9 mouse cellular contexts compared by ENCODE assay signal in the genomic region with DNA sequence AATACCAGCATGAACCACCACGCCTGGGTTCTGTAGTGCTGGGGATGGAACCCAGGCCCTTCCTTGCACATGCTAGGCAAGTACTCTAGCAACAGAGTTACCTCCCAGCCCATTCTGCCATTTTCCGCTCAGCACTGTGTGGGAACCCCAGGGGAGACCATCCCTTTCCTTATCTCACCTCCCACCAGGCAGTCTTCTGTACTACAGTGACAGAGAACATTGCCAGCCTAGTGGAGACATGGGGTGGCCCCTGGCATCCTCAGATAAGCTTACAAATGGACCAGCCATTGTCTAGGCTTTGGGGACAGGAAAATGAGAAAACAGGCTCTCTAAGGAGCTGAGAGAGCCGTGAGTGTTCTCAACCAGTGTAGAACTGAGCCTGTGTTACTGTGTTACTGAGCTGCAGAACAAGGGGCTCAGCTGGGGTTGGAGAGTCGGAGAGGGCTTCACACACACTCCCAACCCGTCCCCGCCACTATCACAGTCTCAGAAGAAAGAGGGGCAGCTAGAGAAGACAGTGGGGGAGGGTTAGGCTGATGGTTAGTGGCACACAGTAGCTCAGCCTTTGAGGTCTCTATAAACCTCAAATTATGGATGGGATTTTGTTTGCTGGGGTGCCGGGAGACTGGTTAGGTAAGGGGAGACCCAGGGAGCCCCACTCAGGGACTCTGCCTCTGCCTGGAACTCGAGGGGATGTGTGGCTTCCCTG.
A peak's percentile ranks its signal among the peaks of the same experiment; 100 is the strongest.
DNase-seq lines count a peak whose midpoint lies in the region; ATAC-seq and TF ChIP-seq lines count a peak whose summit lies in the region.
"Had no signal": no experiment of that assay in that cellular context is flagged by ENCODE, and none has a peak within 500 bp of the region (broad histone marks: within the 10 kb centered on the region; RNA-seq: fewer than 3 reads in every experiment).

No protein-coding gene starts in this region.

- no peak overlapping the region for H3K4me2 ChIP-seq in heart, postnatal 0 days (ENCODE audit: low read depth, low read length)
- no peak overlapping the region for H3K4me2 ChIP-seq in heart, embryonic 12.5 days

- no peak overlapping the region for H3K9ac ChIP-seq in heart, postnatal 0 days (replicated peaks; ENCODE audit: low read depth, low read length)
- no peak overlapping the region for H3K9ac ChIP-seq in heart, embryonic 12.5 days

- TF ChIP-seq CTCF in heart, postnatal 0 days (IDR thresholded peaks at IDR 0.05; ENCODE audit: low read depth), result no peak

- H3K4me1 ChIP-seq in heart, postnatal 0 days (ENCODE audit: control insufficient read depth, insufficient read depth), result peaks cover 46% of the 10 kb centered on the region
- peaks cover 75% of the 10 kb centered on the region for H3K4me1 ChIP-seq in heart, embryonic 12.5 days (replicated peaks)
- peaks cover 57% of the 10 kb centered on the region for H3K4me1 ChIP-seq in limb, embryonic 10.5 days

- H3K36me3 ChIP-seq in heart, postnatal 0 days (replicated peaks; ENCODE audit: control insufficient read depth, insufficient read depth, low read length), result peaks cover 10% of the 10 kb centered on the region
- peaks cover 7% of the 10 kb centered on the region; the same call in 1 of the 2 replicates for H3K36me3 ChIP-seq in heart, embryonic 12.5 days
- H3K36me3 ChIP-seq in limb, embryonic 10.5 days, result no peaks in the 10 kb centered on the region

- no peak for DNase-seq in heart, postnatal 0 days (ENCODE audit: low spot score)
- peak; percentile 38 to 46 for DNase-seq in spleen, postnatal 36 days (ENCODE audit: low spot score in 2 of 2)
- DNase-seq in spleen, postnatal 14 days (ENCODE audit: low spot score in 2 of 2), result no peak
- no peak for DNase-seq in limb, embryonic 10.5 days (ENCODE audit: low spot score)
- no peak for DNase-seq in T-cell, adult 2 months (ENCODE audit: low spot score)
- DNase-seq: adrenal gland, postnatal 25 days; thymus, postnatal 36 days had no signal

- no peak for ATAC-seq in heart, postnatal 0 days (ENCODE audit: insufficient read depth, low read depth)
- no peak for ATAC-seq in heart, embryonic 12.5 days (ENCODE audit: insufficient number of reproducible peaks, low FRiP score)
- no peak for ATAC-seq in inflammation-experienced regulatory T-cells, adult 6 months

- H3K9me3 ChIP-seq in heart, postnatal 0 days (replicated peaks; ENCODE audit: control insufficient read depth, low read length), result no peaks in the 10 kb centered on the region
- no peaks in the 10 kb centered on the region for H3K9me3 ChIP-seq in heart, embryonic 12.5 days (replicated peaks)
- H3K9me3 ChIP-seq in limb, embryonic 10.5 days (replicated peaks), result no peaks in the 10 kb centered on the region

- TF ChIP-seq EP300 in heart, postnatal 0 days (IDR thresholded peaks at IDR 0.05; ENCODE audit: low read depth), result no peak

- no peaks in the 10 kb centered on the region for H3K27me3 ChIP-seq in heart, postnatal 0 days (ENCODE audit: control insufficient read depth, insufficient read depth, low read length)
- H3K27me3 ChIP-seq in heart, embryonic 12.5 days (replicated peaks), result no peaks in the 10 kb centered on the region
- H3K27me3 ChIP-seq in limb, embryonic 10.5 days (ENCODE audit: low read depth, poor library complexity, severe bottlenecking), result no peaks in the 10 kb centered on the region

- peak overlapping the region; percentile 43; the same call in 1 of the 2 replicates for H3K27ac ChIP-seq in heart, postnatal 0 days (ENCODE audit: low read depth)
- no peak overlapping the region for H3K27ac ChIP-seq in heart, embryonic 12.5 days (ENCODE audit: poor library complexity, severe bottlenecking)
- peak overlapping the region; percentile 4 for H3K27ac ChIP-seq in limb, embryonic 10.5 days

- H3K4me3 ChIP-seq in heart, postnatal 0 days (ENCODE audit: low read depth, low read length), result no peak overlapping the region
- H3K4me3 ChIP-seq in heart, embryonic 12.5 days, result no peak overlapping the region
- H3K4me3 ChIP-seq in limb, embryonic 10.5 days, result no peak overlapping the region

- 65% methylated on average over 8 of the region's 8 CpGs for WGBS in heart, postnatal 0 days
- 49% methylated on average over 8 of the region's 8 CpGs for WGBS in heart, embryonic 12.5 days
- WGBS in limb, embryonic 10.5 days, result 67% methylated on average over 8 of the region's 8 CpGs

Comparison
In these comparisons a context has a peak if more than half of its experiments do, and no peak if none do; other contexts are left out.
1. DNase-seq: peak in spleen, postnatal 36 days (2 of 2); none in heart, postnatal 0 days (single experiment), spleen, postnatal 14 days (0 of 2), limb, embryonic 10.5 days (single experiment) and T-cell, adult 2 months (single experiment).